ENCODE assay signal across 8 mouse cellular contexts in the genomic region with DNA sequence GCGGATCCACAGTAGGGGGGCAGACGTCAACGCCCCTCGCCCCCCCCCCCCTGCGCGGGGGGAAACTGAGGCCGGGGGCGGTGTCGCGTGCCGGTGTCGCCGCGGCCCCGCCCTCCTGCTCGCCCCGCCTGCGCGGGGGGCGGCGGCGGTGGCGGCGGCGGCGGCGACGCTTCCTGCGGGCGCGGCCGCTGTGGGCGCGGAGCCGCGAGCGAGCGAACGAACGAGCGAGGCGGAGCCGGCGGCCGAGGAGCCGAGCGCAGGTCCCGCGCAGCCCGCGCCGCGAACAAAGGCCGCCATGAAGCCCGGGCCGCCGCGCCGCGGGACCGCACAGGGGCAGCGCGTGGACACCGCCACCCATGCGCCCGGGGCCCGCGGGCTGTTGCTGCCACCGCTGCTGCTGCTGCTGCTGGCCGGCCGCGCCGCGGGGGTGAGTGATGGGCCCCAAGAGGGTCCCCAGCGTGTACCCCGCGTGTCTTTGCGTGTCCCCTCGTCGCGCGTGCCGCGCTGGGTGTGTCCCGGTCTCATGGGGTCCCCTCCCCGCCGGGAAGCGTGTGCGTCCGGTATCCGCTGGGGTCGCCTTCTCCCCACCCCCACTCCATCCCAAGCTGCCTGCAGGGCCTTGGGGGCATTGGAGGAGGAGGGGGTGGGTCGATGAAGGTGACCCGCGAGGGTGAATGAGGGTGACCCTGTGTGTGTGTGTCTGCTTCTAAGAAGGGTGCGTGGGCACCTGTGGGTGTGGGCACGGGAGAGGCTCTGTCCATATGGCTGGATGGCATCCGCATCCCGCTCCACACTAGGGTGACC. TPM values are rescaled to one million over a fixed set of nuclear protein-coding genes. Genes with fewer than 3 reads are reported as not detected.
DNase-seq lines count a peak whose midpoint lies in the region; TF ChIP-seq lines count a peak whose summit lies in the region.

A gene (plus strand): TSS at position 162 of the 804 bp plus-strand sequence.

- no peak for TF ChIP-seq EP300 in heart, adult 2 months (IDR thresholded peaks at IDR 0.05; ENCODE audit: insufficient read depth, low read depth, low read length)

- peak within 1 kb of the TSS; percentile 84 for H3K9ac ChIP-seq in heart, adult 2 months (ENCODE audit: low read depth, low read length)

- H3K79me2 ChIP-seq in heart, adult 2 months (replicated peaks; ENCODE audit: control insufficient read depth, insufficient read depth, low read length), result no peaks in the 10 kb centered on the region; the same call in 1 of the 2 replicates
- peaks cover 49% of the 10 kb centered on the region for H3K79me2 ChIP-seq in macrophage (ENCODE audit: inconsistent target)

- intact Hi-C loops in heart, adult 2 months (cut with DNase I), result loop anchor here (5.0 kb wide), 1 partner anchor 1050 kb away; a partner anchor contains a TSS

- WGBS in heart, adult 2 months, result 2% methylated on average over 87 of the region's 99 CpGs
- 4% methylated on average over 78 of the region's 99 CpGs for WGBS in macrophage (ENCODE audit: missing documents)

- peaks cover 21% of the 10 kb centered on the region for H3K4me1 ChIP-seq in heart, adult 2 months (ENCODE audit: control insufficient read depth, insufficient read depth, low read length)

- peak; percentile 67 for DNase-seq in cerebellum, adult 11-12 months
- DNase-seq in cerebellum, adult 11 months, result no peak
- DNase-seq in urinary bladder, postnatal 25 days (ENCODE audit: low spot score), result peak; percentile 46
- no peak for DNase-seq in urinary bladder, postnatal 10 days (ENCODE audit: low spot score)
- DNase-seq in heart, adult 2 months, result peak; percentile 79 to 80
- peak; percentile 56 for DNase-seq in kidney, postnatal 14 days
- DNase-seq in testis, postnatal 10 days (ENCODE audit: low spot score), result peak; percentile 61

- H3K27ac ChIP-seq in heart, adult 2 months, result peak within 1 kb of the TSS; percentile 90
- H3K27ac ChIP-seq in macrophage, result peak within 1 kb of the TSS; percentile 67

- H3K4me3 ChIP-seq in heart, adult 2 months, result peak within 1 kb of the TSS; percentile 89
- peak within 1 kb of the TSS; percentile 97 for H3K4me3 ChIP-seq in macrophage (ENCODE audit: inconsistent target)

- no peak for TF ChIP-seq CTCF in heart, adult 2 months (IDR thresholded peaks at IDR 0.05)

- no peaks in the 10 kb centered on the region for H3K27me3 ChIP-seq in heart, adult 2 months (ENCODE audit: control insufficient read depth, insufficient read depth, low read length)

- peak; percentile 20; the same call in 1 of the 2 replicates for TF ChIP-seq POLR2A in heart, adult 2 months (IDR thresholded peaks at IDR 0.05; ENCODE audit: insufficient read depth, low read depth, low read length)

- H3K36me3 ChIP-seq in heart, adult 2 months (ENCODE audit: control insufficient read depth, insufficient read depth, low read length), result no peaks in the 10 kb centered on the region
- no peaks in the 10 kb centered on the region for H3K36me3 ChIP-seq in macrophage (ENCODE audit: inconsistent target)

RNA-seq across cellular contexts. Expression of the gene that starts here (rescaled TPM):
- 10 to 100 TPM; 32.7 to 38.3 TPM for total RNA-seq in heart, adult 2 months (2021)
- polyA plus RNA-seq in heart, adult 2 months (2012; rRNA removed), result 41.5 and 51.9 TPM in 2 replicates
- 100 to 1,000 TPM in 19 of 26 experiments, 10 to 100 TPM in 7; 22.5 to 373 (median 145) TPM for total RNA-seq in macrophage (2018; cell fraction: chromatin; rRNA removed)
- total RNA-seq in macrophage (2018; cell fraction: cytosol; rRNA removed), result 100 to 1,000 TPM; 388 to 983 (median 585) TPM
- total RNA-seq in macrophage (2018; cell fraction: nucleus; rRNA removed), result 1,000 to 10,000 TPM in 4 of 26 experiments, 100 to 1,000 TPM in 22; 221 to 1,187 (median 556) TPM
- 449 to 1,011 TPM (median 478 TPM) in 3 replicates for polyA plus RNA-seq in macrophage (2018)

Comparison
In these comparisons a context has a peak if more than half of its experiments do, and no peak if none do; other contexts are left out.
1. DNase-seq: peak in cerebellum, adult 11-12 months (single experiment), urinary bladder, postnatal 25 days (single experiment), heart, adult 2 months (2 of 2), kidney, postnatal 14 days (single experiment) and testis, postnatal 10 days (single experiment); none in cerebellum, adult 11 months (single experiment) and urinary bladder, postnatal 10 days (single experiment).